Mouse (Mus musculus): Measurements from ENCODE around the gene Actr8. TPM values are rescaled to one million over a fixed set of nuclear protein-coding genes. Genes with fewer than 3 reads are reported as not detected.

Gene Actr8
- polyA plus RNA-seq, 1 experiment from 2014 or later = 69.8 TPM

- Histone ChIP-seq H3K4me3 (no peak overlapping the region), H3K4me2 (replicated peaks) (no peak overlapping the region), H3K27me3 (no peaks in the 10 kb centered on the region), H3K9me3 (no peaks in the 10 kb centered on the region), H3K4me1 (no peaks in the 10 kb centered on the region), H3K9ac (no peak overlapping the region), H3K36me3 (peaks cover 38% of the 10 kb centered on the region), H3K27ac (no peak overlapping the region; the same call in 1 of the 2 replicates)
- WGBS = 84% methylated on average over 13 of the region's 13 CpGs
- ATAC-seq (ENCODE audit: low FRiP score, low read depth) = no peak
Measured at GRCm38 (mm10) chr14:29998747-29999474, 20.8 kb downstream of the Actr8 start.

GRCm38 (mm10) chr14:29999475-29999811, 21.3 kb downstream of the Actr8 start:
- H3K27ac ChIP-seq = no peak overlapping the region
- H3K4me3 ChIP-seq = no peak overlapping the region
- peaks cover 33% of the 10 kb centered on the region for H3K36me3 ChIP-seq
- no peak overlapping the region for H3K9ac ChIP-seq
- no peak for ATAC-seq (ENCODE audit: low FRiP score, low read depth)
- no peaks in the 10 kb centered on the region for H3K27me3 ChIP-seq
- H3K9me3 ChIP-seq = no peaks in the 10 kb centered on the region
- no peaks in the 10 kb centered on the region for H3K4me1 ChIP-seq
- H3K4me2 ChIP-seq (replicated peaks) = no peak overlapping the region
- 91% methylated on average over 3 of the region's 3 CpGs for WGBS

- WGBS = 9% methylated on average over 54 of the region's 54 CpGs
- Histone ChIP-seq H3K4me1 (peaks cover 30% of the 10 kb centered on the region), H3K27me3 (peaks cover 37% of the 10 kb centered on the region), H3K4me2 (replicated peaks) (peak within 1 kb of the TSS; percentile 90), H3K4me3 (peak within 1 kb of the TSS; percentile 48), H3K9me3 (no peaks in the 10 kb centered on the region), H3K9ac (peak within 1 kb of the TSS; percentile 62), H3K27ac (no peak within 1 kb of the TSS), H3K36me3 (no peaks in the 10 kb centered on the region)
- ATAC-seq (ENCODE audit: low FRiP score, low read depth) = peak; percentile 60
Measured at GRCm38 (mm10) chr14:30008733-30009575, 30.8 kb downstream of the Actr8 start, which contains the start of the genes Il17rb and Chdh. TSS of gene Il17rb (minus strand) at chr14:30008896. TSS of gene Chdh (plus strand) at chr14:30009023.

- Histone ChIP-seq H3K9me3 (no peaks in the 10 kb centered on the region), H3K4me2 (replicated peaks) (peak overlapping the region; percentile 90; the same call in 1 of the 2 replicates), H3K36me3 (no peaks in the 10 kb centered on the region), H3K9ac (no peak overlapping the region), H3K4me1 (peaks cover 30% of the 10 kb centered on the region), H3K27ac (no peak overlapping the region), H3K4me3 (no peak overlapping the region), H3K27me3 (peaks cover 37% of the 10 kb centered on the region)
- WGBS = 73% methylated on average over 10 of the region's 10 CpGs
- ATAC-seq (ENCODE audit: low FRiP score, low read depth) = no peak
Measured at GRCm38 (mm10) chr14:30009864-30010560, 31.9 kb downstream of the Actr8 start.

- no peak for ATAC-seq (ENCODE audit: low FRiP score, low read depth)
- H3K9me3 ChIP-seq = no peaks in the 10 kb centered on the region
- no peaks in the 10 kb centered on the region for H3K36me3 ChIP-seq
- no peak overlapping the region for H3K4me2 ChIP-seq (replicated peaks)
- H3K4me1 ChIP-seq = peaks cover 30% of the 10 kb centered on the region
- H3K9ac ChIP-seq = no peak overlapping the region
- H3K27ac ChIP-seq = peak overlapping the region; percentile 72
- no peak overlapping the region for H3K4me3 ChIP-seq
- WGBS = 71% methylated on average over 10 of the region's 10 CpGs
- H3K27me3 ChIP-seq = peaks cover 37% of the 10 kb centered on the region
Measured at GRCm38 (mm10) chr14:30011886-30012560, 33.9 kb downstream of the Actr8 start.

- H3K27ac ChIP-seq = no peak overlapping the region
- H3K36me3 ChIP-seq = no peaks in the 10 kb centered on the region
- no peak overlapping the region for H3K4me2 ChIP-seq (replicated peaks)
- peaks cover 16% of the 10 kb centered on the region for H3K27me3 ChIP-seq
- no peak overlapping the region for H3K9ac ChIP-seq
- H3K9me3 ChIP-seq = no peaks in the 10 kb centered on the region
- 38% methylated on average over 10 of the region's 10 CpGs for WGBS
- H3K4me3 ChIP-seq = no peak overlapping the region
- no peak for ATAC-seq (ENCODE audit: low FRiP score, low read depth)
- H3K4me1 ChIP-seq = peaks cover 19% of the 10 kb centered on the region
Measured at GRCm38 (mm10) chr14:30014487-30014886, 36.4 kb downstream of the Actr8 start.

GRCm38 (mm10) chr14:30015008-30015407, 36.9 kb downstream of the Actr8 start:
- Histone ChIP-seq H3K27ac (no peak overlapping the region), H3K4me3 (no peak overlapping the region), H3K36me3 (no peaks in the 10 kb centered on the region), H3K27me3 (peaks cover 11% of the 10 kb centered on the region), H3K4me1 (peaks cover 18% of the 10 kb centered on the region), H3K9ac (no peak overlapping the region), H3K4me2 (replicated peaks) (no peak overlapping the region), H3K9me3 (no peaks in the 10 kb centered on the region)
- ATAC-seq (ENCODE audit: low FRiP score, low read depth) = no peak
- 53% methylated on average over 1 of the region's 1 CpGs for WGBS

GRCm38 (mm10) chr14:30016666-30017065, 38.5 kb downstream of the Actr8 start:
- no peaks in the 10 kb centered on the region for H3K27me3 ChIP-seq
- H3K36me3 ChIP-seq = no peaks in the 10 kb centered on the region
- H3K4me1 ChIP-seq = peaks cover 11% of the 10 kb centered on the region
- no peak overlapping the region for H3K4me2 ChIP-seq (replicated peaks)
- H3K4me3 ChIP-seq = no peak overlapping the region
- no peaks in the 10 kb centered on the region for H3K9me3 ChIP-seq
- no peak for ATAC-seq (ENCODE audit: low FRiP score, low read depth)
- H3K9ac ChIP-seq = no peak overlapping the region
- no peak overlapping the region for H3K27ac ChIP-seq
- WGBS = 89% methylated on average over 5 of the region's 5 CpGs

GRCm38 (mm10) chr14:30017794-30018462, 39.8 kb downstream of the Actr8 start:
- no peaks in the 10 kb centered on the region for H3K27me3 ChIP-seq
- WGBS = 87% methylated on average over 8 of the region's 8 CpGs
- no peak for ATAC-seq (ENCODE audit: low FRiP score, low read depth)
- no peaks in the 10 kb centered on the region for H3K9me3 ChIP-seq
- H3K36me3 ChIP-seq = no peaks in the 10 kb centered on the region
- no peak overlapping the region for H3K4me3 ChIP-seq
- no peak overlapping the region for H3K27ac ChIP-seq
- no peak overlapping the region for H3K9ac ChIP-seq
- H3K4me1 ChIP-seq = 0 out of 2 replicates have a peak, but pooled peaks cover 2% of the 10 kb centered on the region
- no peak overlapping the region for H3K4me2 ChIP-seq (replicated peaks)

GRCm38 (mm10) chr14:30018463-30018801, 40.3 kb downstream of the Actr8 start:
- no peak for ATAC-seq (ENCODE audit: low FRiP score, low read depth)
- Histone ChIP-seq H3K4me1 (no peaks in the 10 kb centered on the region), H3K9me3 (no peaks in the 10 kb centered on the region), H3K27ac (no peak overlapping the region), H3K4me2 (replicated peaks) (no peak overlapping the region), H3K36me3 (no peaks in the 10 kb centered on the region), H3K27me3 (no peaks in the 10 kb centered on the region), H3K9ac (no peak overlapping the region), H3K4me3 (no peak overlapping the region)
- 92% methylated on average over 4 of the region's 4 CpGs for WGBS

GRCm38 (mm10) chr14:30018846-30019245, 40.7 kb downstream of the Actr8 start:
- no peak for ATAC-seq (ENCODE audit: low FRiP score, low read depth)
- WGBS = 92% methylated on average over 6 of the region's 6 CpGs
- Histone ChIP-seq H3K4me3 (no peak overlapping the region), H3K27ac (no peak overlapping the region), H3K9ac (no peak overlapping the region), H3K4me1 (no peaks in the 10 kb centered on the region), H3K36me3 (no peaks in the 10 kb centered on the region), H3K4me2 (replicated peaks) (no peak overlapping the region), H3K27me3 (no peaks in the 10 kb centered on the region), H3K9me3 (no peaks in the 10 kb centered on the region)

Data from limb, embryonic 13.5 days (tissue).